Mouse (Mus musculus) layer of hippocampus, postnatal 14 days (tissue): ENCODE measurements at regions not wholly inside any gene's neighbourhood (a gene's known extent, or its start where the extent isn't known, plus 50 kb on each side); places are given as distances from the start of the nearest gene placed in this dataset.
"Not testable (repeated sequence)": the region's sequence is repeated elsewhere in the genome, so short reads cannot be mapped to it uniquely, and the experiment has no call there.

ENCODE experiments used
- DNase-seq, 2 experiments: peaks; one replicate each; pipeline ENCODE4 v3.0.0; 2021 to 2022; ENCODE audit warnings: low spot score in 2 of 2, mixed read lengths in 1 of 2

DNA sequence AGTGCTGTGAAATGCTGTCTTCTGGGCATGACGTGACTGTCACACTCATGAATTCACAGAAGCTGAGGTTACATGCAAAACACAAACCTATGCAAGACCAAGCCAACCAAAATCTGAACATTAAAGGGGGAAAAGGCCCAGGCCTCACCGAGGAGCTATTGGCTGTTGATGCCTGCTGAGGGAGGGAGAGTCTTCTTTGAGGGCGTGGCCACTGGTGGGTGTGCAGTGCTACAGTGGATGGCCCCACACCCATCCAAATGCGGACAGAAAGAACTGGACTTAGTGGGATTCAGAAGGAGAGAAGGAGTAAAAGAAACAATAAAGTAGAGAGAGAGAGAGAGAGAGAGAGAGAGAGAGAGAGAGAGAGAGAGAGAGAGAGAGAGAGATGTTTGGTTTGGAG, 843.6 kb upstream of the Olfr1507 start:
- not testable (repeated sequence) for DNase-seq

GRCm38 (mm10) chr14:53337446-53337845, 841.9 kb upstream of the Olfr1507 start:
- not testable (repeated sequence) for DNase-seq

DNA sequence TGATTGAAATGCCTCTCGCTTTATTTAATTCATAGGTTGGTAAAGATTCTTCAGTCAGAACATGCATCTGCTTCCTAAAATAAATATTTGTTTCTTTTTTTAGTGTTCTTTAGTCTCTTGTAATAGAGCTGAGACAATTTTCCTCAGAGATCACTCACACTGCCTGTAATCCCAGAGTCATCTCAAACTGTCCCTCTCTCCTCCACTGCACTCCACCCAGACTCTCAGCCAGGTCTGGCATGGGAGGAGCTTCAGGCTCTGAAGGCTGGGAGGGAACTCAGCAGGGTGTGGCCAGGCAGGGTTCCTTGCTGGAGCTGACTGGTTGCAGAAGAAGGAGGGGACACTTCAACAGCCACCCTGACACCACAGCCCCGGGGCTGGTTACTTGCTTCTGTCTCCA, 841.2 kb upstream of the Olfr1507 start:
- DNase-seq, result not testable (repeated sequence)

DNA sequence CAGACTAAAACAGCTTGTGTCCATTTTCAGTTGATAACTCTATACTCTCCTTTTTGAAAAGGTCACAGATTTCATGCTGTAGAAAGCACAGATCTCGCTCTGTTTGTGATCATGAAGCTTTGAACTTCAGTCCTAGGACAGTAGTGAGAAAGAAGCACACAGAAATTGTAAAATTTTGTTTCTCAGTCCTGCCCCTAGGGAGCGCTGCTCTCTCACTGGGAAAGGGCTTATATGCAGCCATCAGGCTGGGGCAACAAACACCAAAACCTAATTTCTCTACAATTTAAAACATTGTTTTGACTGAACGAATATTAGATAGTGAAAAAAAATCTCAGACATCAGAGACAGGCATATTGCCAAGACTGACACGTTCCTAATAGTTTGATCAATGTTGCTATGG, 838.9 kb upstream of the Olfr1507 start:
- not testable (repeated sequence) for DNase-seq

- DNase-seq, result not testable (repeated sequence)
Measured at GRCm38 (mm10) chr14:53331153-53331552, 835.6 kb upstream of the Olfr1507 start.

DNA sequence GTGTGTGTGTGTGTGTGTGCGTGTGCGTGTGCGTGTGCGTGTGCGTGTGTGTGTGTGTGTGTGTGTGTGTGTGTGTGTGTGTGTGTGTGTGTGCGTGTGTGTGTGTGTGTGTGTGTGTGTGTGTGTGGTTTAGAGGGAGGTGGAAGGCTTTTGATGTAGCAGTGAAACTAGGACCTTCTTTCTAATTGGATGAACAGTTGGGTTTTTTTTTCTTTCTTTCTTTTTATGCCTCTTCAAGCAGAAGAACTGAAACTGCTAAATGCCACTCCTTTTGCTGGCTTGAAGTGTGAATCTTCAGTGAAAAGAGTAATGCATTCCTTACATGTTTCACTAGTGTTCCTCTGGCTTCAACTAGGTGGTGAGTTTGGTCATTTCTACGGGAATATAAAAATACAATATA, 828.8 kb upstream of the Olfr1507 start:
- not testable (repeated sequence) for DNase-seq

- DNase-seq, result not testable (repeated sequence)
Measured at GRCm38 (mm10) chr14:53318512-53319309, 823.2 kb upstream of the Olfr1507 start.

DNA sequence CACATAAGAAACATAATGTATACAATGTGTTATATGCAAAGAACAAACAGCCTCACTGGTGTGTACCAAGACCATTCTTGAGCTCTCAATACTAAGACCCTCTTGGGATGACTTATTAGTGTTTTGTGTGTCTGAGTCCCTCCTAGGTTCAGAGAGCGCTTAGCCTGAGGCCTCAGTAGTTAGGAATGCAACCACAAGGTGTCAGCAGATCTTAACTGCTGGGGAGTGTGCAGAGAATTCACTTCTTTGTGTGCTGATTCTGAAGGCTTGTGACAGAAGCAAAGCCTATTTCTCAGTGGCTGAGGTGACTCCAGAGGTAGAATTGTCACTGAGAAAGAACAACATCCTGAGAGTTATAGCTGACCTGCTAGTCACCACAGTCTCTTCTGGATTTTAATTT, 816.9 kb upstream of the Olfr1507 start:
- DNase-seq, result peak; percentile 0 to 1

GRCm38 (mm10) chr14:53303179-53303578, 807.6 kb upstream of the Olfr1507 start:
- not testable (repeated sequence) for DNase-seq

- DNase-seq, result not testable (repeated sequence)
Measured at GRCm38 (mm10) chr14:53302491-53302829, 806.9 kb upstream of the Olfr1507 start.

DNA sequence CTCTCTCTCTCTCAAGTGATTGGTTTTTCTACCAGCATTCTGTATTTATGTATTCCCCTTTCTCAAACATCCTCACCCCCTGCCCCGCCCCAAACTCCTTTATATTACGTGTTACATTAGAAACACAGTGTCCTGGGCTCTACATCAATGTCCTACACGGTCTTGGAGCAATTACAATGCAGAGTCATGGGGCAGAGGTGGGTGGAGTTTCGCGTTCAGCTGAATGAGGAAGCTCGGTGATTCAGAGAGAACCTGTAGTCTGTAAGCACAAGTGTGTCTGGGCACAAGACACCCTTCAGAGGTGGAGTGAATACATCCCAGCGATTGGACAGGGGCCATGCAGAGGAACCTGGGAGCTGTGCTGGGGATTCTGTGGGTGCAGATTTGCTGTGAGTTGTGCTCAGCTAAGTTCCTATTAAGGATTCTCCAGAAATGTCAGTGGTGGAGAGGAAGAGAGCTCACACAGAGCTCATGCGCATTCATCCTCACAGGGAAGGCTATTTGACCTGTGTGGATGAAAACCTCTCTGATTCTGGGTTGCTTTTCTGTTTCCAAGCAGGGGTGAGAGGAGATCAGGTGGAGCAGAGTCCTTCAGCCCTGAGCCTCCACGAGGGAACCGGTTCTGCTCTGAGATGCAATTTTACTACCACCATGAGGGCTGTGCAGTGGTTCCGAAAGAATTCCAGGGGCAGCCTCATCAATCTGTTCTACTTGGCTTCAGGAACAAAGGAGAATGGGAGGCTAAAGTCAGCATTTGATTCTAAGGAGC, 806.4 kb upstream of the Olfr1507 start:
- DNase-seq, result not testable (repeated sequence)

DNA sequence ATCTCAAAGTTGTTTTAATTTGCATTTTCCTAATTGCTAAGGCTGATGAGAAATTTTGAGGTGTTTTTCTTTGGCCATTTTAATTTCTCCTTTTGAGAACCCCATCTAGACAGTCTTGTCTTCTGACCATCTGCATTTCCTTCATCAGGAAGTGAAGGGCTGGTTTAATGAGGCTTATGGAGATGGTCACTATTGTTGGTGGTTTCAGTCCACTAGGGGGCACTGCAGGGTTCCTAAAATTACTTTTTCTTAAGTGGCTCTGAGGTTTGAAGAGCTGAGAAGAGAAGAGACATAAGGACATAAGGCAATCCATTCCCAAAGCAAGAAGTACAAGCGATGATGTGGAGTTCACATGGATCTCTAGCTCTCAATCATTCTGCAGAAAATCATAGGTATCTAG, 805.6 kb upstream of the Olfr1507 start:
- not testable (repeated sequence) for DNase-seq

- DNase-seq, result not testable (repeated sequence)
Measured at GRCm38 (mm10) chr14:53299735-53300134, 804.2 kb upstream of the Olfr1507 start.

GRCm38 (mm10) chr14:53283350-53284141, 788.0 kb upstream of the Olfr1507 start:
- not testable (repeated sequence) for DNase-seq

DNA sequence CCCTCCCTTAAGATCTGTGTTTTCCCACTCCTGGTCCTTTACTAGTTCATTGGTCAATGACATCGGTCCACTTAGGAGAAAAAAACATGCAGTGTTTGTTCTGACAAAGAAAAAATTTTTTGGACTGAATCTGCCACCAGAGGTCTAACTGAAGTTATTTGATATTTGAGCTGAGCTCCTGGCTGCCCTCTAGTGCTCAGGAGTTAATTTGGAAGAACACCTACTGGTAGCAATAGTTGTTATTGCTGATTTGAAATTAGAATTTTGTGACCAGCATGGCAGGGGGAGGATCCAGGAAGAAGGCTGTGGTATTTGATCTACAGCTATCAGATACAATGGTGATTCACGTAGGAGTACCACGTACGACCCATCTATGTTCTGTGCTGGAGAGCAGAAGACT, 777.7 kb upstream of the Olfr1507 start:
- DNase-seq, result not testable (repeated sequence)

DNA sequence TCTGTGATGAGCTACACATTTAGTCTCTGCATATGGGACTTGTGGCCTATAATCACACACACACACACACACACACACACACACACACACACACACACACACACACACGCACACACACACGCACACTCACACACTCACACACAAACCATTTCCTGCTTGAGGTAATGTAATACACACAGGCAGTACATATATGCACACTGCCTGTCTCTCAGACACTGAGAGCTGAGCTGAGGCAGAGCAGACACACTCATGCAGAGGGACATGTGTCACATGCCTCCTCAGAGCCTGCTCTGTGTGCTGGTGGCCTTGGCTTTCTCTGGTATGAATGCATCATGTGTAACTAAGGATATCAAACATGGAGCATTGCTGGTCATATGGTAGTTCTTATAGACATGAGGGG, 772.1 kb upstream of the Olfr1507 start:
- not testable (repeated sequence) for DNase-seq

DNA sequence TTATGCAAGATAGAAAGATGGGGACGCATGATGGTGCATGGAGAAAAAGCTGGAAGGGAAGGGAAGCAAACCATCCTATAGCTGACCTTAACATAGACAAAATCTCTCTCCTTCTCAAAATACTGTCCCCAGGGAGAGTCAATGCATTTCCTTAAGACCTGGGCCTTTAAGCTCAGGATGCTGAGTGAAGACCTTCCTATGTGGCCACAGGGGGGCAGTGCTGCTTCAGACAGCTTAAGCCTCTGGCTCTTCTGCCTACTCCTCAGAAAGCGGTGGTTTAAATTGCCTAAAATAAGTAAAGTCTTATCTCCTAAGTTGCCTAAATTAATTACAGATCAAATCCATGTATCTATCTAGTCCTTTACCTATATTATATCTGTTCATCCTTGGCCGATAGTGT, 760.4 kb upstream of the Olfr1507 start:
- DNase-seq, result not testable (repeated sequence)

GRCm38 (mm10) chr14:53253470-53253869, 757.9 kb upstream of the Olfr1507 start:
- not testable (repeated sequence) for DNase-seq

- DNase-seq, result not testable (repeated sequence)
Measured at GRCm38 (mm10) chr14:53231142-53231541, 735.6 kb upstream of the Olfr1507 start.

GRCm38 (mm10) chr14:53224789-53225188, 729.2 kb upstream of the Olfr1507 start:
- not testable (repeated sequence) for DNase-seq

DNA sequence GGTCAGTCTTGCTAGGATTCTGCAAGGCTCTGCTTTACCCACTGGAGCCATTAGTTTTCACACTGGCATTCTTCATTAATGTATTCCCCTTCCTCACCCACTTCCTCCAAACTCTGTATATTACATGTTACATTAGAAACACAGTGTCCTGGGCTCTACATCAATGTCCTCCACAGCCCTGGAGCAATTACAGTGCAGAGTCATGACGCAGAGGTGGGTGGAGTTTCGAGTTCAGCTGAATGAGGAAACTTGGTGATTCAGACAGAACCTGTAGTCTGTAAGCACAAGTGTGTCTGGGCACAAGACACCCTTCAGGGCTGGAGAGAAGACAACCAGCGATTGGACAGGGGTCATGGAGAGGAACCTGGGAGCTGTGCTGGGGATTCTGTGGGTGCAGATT, 715.0 kb upstream of the Olfr1507 start:
- DNase-seq, result not testable (repeated sequence)
